Mouse (Mus musculus) ES-E14 (cell line): Measurements from ENCODE around the gene Calhm1. TPM values are rescaled to one million over a fixed set of nuclear protein-coding genes. Genes with fewer than 3 reads are reported as not detected.

Source experiments
- DNase-seq: peaks from one replicate; pipeline ENCODE4 v3.0.0-alpha.2; 2013; ENCODE audit warnings: low read depth, low spot score
- H3K27ac ChIP-seq: 2 replicates; pipeline ENCODE4 v1.5.1; 2012; ENCODE audit warnings: low read depth, mild to moderate bottlenecking, low read length, moderate library complexity, mixed read lengths; ENCODE audit not compliant: poor library complexity, insufficient read depth, severe bottlenecking
- H3K36me3 ChIP-seq: 2 replicates; pipeline ENCODE4 v1.6.1; 2012; ENCODE audit warnings: mild to moderate bottlenecking, low read length, moderate library complexity, mixed read lengths; ENCODE audit not compliant: control insufficient read depth, poor library complexity, insufficient read depth, severe bottlenecking
- H3K4me1 ChIP-seq, 2 experiments: fragments of 150-350 bp in 1 of 2; sonication (generic) in 1 of 2; 2 replicates each; pipeline ENCODE4 v1.6.1; 2012; ENCODE audit warnings: low read length in 2 of 2, mild to moderate bottlenecking in 1 of 2, mixed read lengths in 1 of 2; ENCODE audit not compliant: control insufficient read depth in 2 of 2, insufficient read depth in 2 of 2, poor library complexity in 1 of 2
- H3K4me3 ChIP-seq, 2 experiments: fragments of 150-350 bp in 1 of 2; sonication (generic) in 1 of 2; 2 replicates each; pipeline ENCODE4 v1.5.1; 2012; ENCODE audit warnings: low read length in 2 of 2, low read depth in 1 of 2, mild to moderate bottlenecking in 1 of 2, mixed read lengths in 1 of 2; ENCODE audit not compliant: insufficient read depth in 1 of 2, poor library complexity in 1 of 2, severe bottlenecking in 1 of 2
- H3K9ac ChIP-seq: 2 replicates; pipeline ENCODE4 v1.6.1; 2012; ENCODE audit warnings: low read depth, mild to moderate bottlenecking, low read length, mixed read lengths; ENCODE audit not compliant: poor library complexity, insufficient read depth, severe bottlenecking
- H3K9me3 ChIP-seq: fragments of 150-350 bp; sonication (generic); 2 replicates; pipeline ENCODE4 v1.6.1; 2012; ENCODE audit warnings: low read depth, mild to moderate bottlenecking, low read length; ENCODE audit not compliant: control insufficient read depth, insufficient read depth
- CHD2 ChIP-seq: IDR thresholded peaks from 2 replicates; pipeline ENCODE4 v1.6.1; 2014; ENCODE audit warnings: mild to moderate bottlenecking, low read depth, low read length, inconsistent platforms
- HCFC1 ChIP-seq: IDR thresholded peaks from 2 replicates; pipeline ENCODE4 v1.6.1; 2012; ENCODE audit warnings: low read length, inconsistent platforms, borderline replicate concordance; ENCODE audit not compliant: insufficient read depth
- MAFK ChIP-seq: IDR thresholded peaks from 2 replicates; pipeline ENCODE4 v1.6.1; 2014; ENCODE audit warnings: mild to moderate bottlenecking, low read depth, low read length, inconsistent platforms; ENCODE audit not compliant: insufficient read depth
- ZC3H11A ChIP-seq: IDR thresholded peaks from 2 replicates; pipeline ENCODE4 v1.6.1; 2012; ENCODE audit warnings: low read depth, mild to moderate bottlenecking, inconsistent platforms, low read length, borderline replicate concordance
- ZNF384 ChIP-seq: IDR thresholded peaks from 2 replicates; pipeline ENCODE4 v1.6.1; 2012; ENCODE audit warnings: low read depth, low read length, inconsistent platforms
- in situ Hi-C, 2 experiments: fragments of 600-800 bp; cut with MboI; formaldehyde crosslinking; loops; one replicate each; pipeline ENCODE4 v1.15.1; 2025; ENCODE audit warnings: low sequenced_read_pairs in 2 of 2, inconsistent platforms in 1 of 2; ENCODE audit not compliant: unreplicated experiment in 2 of 2
- total RNA-seq: library from RNA; depleted of rRNA; stranded (reverse); fragments of 300-350 nt; gene quantifications from 2 replicates; pipeline ENCODE4 v1.2.3, GENCODE M21; 2012

Calhm1 gene
- total RNA-seq, 1 experiment, result not detected

DNA sequence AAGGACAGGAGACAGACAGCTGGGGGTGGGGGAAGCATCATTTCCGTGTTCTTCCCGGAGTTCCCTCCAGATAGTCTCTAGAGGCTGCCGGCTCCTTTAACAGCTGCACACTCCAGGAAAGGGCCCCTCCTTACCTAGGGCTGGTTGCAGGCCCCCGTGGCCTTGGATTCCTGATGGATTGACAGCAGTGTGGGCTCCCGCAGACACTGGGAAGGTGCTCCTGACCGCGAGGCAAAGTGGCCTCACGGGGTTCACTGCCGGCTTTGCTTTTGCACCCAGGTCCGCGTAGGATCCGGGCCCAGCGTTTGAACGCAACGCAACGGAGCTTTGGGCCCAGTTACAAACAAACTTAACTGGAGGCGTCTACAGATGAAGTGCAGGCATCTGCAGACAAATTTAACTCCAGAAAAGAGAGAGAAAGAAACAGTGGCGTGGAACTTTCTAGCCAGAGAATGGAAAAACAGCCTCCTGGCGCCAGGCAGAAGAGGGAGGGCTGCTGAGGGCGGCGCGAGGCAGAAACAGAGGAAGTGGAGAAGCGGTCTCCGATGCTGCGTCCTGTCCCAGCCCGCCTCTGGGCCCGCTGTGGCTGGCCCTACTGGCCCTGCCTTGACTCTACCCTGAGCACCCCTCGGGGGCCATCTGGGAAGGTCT, 6.2 kb downstream of the Calhm1 start, which contains the start of gene Calhm2:
Calhm2 (minus strand) TSS at position 524 of the 651 bp plus-strand sequence.
- Histone ChIP-seq H3K9me3 (no peaks in the 10 kb centered on the region), H3K36me3 (peaks cover under 1% of the 10 kb centered on the region; the same call in 1 of the 2 replicates), H3K4me1 (peaks cover 10 to 32% of the 10 kb centered on the region in 2 experiments), H3K9ac (peak within 1 kb of the TSS; percentile 68), H3K4me3 (peak within 1 kb of the TSS; percentile 54 to 55), H3K27ac (no peak within 1 kb of the TSS)
- DNase-seq, result no peak
- in situ Hi-C loops, result no loop called here
- no peak for TF ChIP-seq CHD2
- no peak for TF ChIP-seq MAFK
- no peak for TF ChIP-seq ZC3H11A
- TF ChIP-seq HCFC1, result no peak
- no peak for TF ChIP-seq ZNF384

- peaks cover 2% of the 10 kb centered on the region; the same call in 1 of the 2 replicates for H3K36me3 ChIP-seq
- peak overlapping the region; percentile 68; the same call in 1 of the 2 replicates for H3K9ac ChIP-seq
- no peak overlapping the region for H3K27ac ChIP-seq
- no peaks in the 10 kb centered on the region for H3K9me3 ChIP-seq
- DNase-seq, result peak; percentile 75
- in situ Hi-C loops, result no loop called here
- TF ChIP-seq CHD2, result no peak
- TF ChIP-seq ZC3H11A, result no peak
- no peak for TF ChIP-seq MAFK
- no peak for TF ChIP-seq ZNF384
- TF ChIP-seq HCFC1, result no peak
- H3K4me1 ChIP-seq, result peaks cover 10 to 35% of the 10 kb centered on the region in 2 experiments
- H3K4me3 ChIP-seq, result peak overlapping the region in 1 of 2 experiments; percentile 54; a peak in 2 of 4 replicates
These were observed 6.9 kb downstream of the Calhm1 start for GRCm38 (mm10) chr19:47137051-47137581.

DNA sequence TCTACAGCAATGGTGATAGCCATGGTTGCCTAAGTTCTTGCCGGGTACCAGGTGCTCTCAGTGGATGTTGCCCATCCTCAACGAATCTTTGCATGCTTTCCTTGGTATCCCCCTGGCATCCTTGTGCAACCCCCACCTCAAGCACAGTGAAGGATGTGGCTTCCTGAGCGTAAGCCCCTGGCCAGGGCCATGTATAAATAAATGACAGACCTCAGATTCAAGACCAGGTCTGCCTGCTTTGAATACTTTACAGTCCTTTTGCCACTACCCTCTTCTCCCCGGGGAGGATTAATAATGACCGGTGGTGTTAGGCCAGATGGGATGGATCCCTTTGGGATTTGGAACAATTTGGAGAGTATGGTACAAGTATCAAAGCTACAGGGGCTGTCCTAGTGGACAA, 7.9 kb downstream of the Calhm1 start:
- no peak for DNase-seq
- H3K9ac ChIP-seq, result no peak overlapping the region
- TF ChIP-seq ZNF384, result no peak
- no peak for TF ChIP-seq ZC3H11A
- no peak for TF ChIP-seq HCFC1
- TF ChIP-seq CHD2, result no peak
- no peak for TF ChIP-seq MAFK
- peaks cover 10 to 35% of the 10 kb centered on the region in 2 experiments for H3K4me1 ChIP-seq
- H3K9me3 ChIP-seq, result no peaks in the 10 kb centered on the region
- in situ Hi-C loops, result no loop called here
- peak overlapping the region in 1 of 2 experiments; percentile 46; a peak in 1 of 4 replicates for H3K4me3 ChIP-seq
- H3K27ac ChIP-seq, result no peak overlapping the region
- peaks cover 8% of the 10 kb centered on the region for H3K36me3 ChIP-seq

GRCm38 (mm10) chr19:47135568-47135967, 8.5 kb downstream of the Calhm1 start:
- Histone ChIP-seq H3K9me3 (no peaks in the 10 kb centered on the region), H3K36me3 (peaks cover 10% of the 10 kb centered on the region), H3K9ac (peak overlapping the region; percentile 43), H3K4me1 (peaks cover 10 to 35% of the 10 kb centered on the region in 2 experiments), H3K4me3 (peak overlapping the region; percentile 46 to 54), H3K27ac (no peak overlapping the region)
- TF ChIP-seq HCFC1, result no peak
- no peak for TF ChIP-seq ZNF384
- no peak for TF ChIP-seq CHD2
- no peak for TF ChIP-seq ZC3H11A
- no peak for TF ChIP-seq MAFK
- in situ Hi-C loops, result no loop called here
- DNase-seq, result no peak

GRCm38 (mm10) chr19:47133161-47133560, 10.9 kb downstream of the Calhm1 start:
- Histone ChIP-seq H3K36me3 (peaks cover 33% of the 10 kb centered on the region), H3K9ac (no peak overlapping the region)

More at GRCm38 (mm10) chr19:47133161-47133560, 10.9 kb downstream of the Calhm1 start:
- H3K27ac ChIP-seq, result no peak overlapping the region
- H3K4me3 ChIP-seq, result no peak overlapping the region
- no peaks in the 10 kb centered on the region for H3K9me3 ChIP-seq
- H3K4me1 ChIP-seq, result peaks cover 6 to 22% of the 10 kb centered on the region in 2 experiments
- no peak for TF ChIP-seq ZC3H11A
- no peak for TF ChIP-seq HCFC1
- TF ChIP-seq MAFK, result no peak
- no peak for TF ChIP-seq ZNF384
- TF ChIP-seq CHD2, result no peak
- in situ Hi-C loops, result no loop called here
- no peak for DNase-seq
